Mouse (Mus musculus) E14TG2a.4 (cell line): Measurements from ENCODE around the gene Ror1.

Experiments used
- H3K27me3 ChIP-seq: 2 replicates; pipeline ENCODE4 v1.6.1; 2014; ENCODE audit warnings: low read length, control low read depth; ENCODE audit not compliant: insufficient read depth
- H3K36me3 ChIP-seq: 2 replicates; pipeline ENCODE4 v1.6.1; 2014; ENCODE audit warnings: low read length, control low read depth; ENCODE audit not compliant: insufficient read depth
- H3K4me1 ChIP-seq: replicated peaks from 2 replicates; pipeline ENCODE4 v1.6.1; 2014; ENCODE audit warnings: low read depth, low read length, control low read depth
- H3K4me3 ChIP-seq: replicated peaks from 2 replicates; pipeline ENCODE4 v1.5.1; 2014; ENCODE audit warnings: mild to moderate bottlenecking, low read length
- H3K9me3 ChIP-seq: 2 replicates; pipeline ENCODE4 v1.6.1; 2014; ENCODE audit warnings: low read length, control low read depth
- CTCF ChIP-seq: conservative IDR thresholded peaks from 2 replicates; pipeline ENCODE4 v1.5.1; 2014; ENCODE audit warnings: low read length
- NANOG ChIP-seq: IDR thresholded peaks from 2 replicates; pipeline ENCODE4 v1.6.1; 2014; ENCODE audit warnings: borderline replicate concordance, low read length, mixed read lengths
- POU5F1 ChIP-seq: IDR thresholded peaks from 2 replicates; pipeline ENCODE4 v1.6.1; 2014; ENCODE audit warnings: low read length, borderline replicate concordance

The Ror1 gene

DNA sequence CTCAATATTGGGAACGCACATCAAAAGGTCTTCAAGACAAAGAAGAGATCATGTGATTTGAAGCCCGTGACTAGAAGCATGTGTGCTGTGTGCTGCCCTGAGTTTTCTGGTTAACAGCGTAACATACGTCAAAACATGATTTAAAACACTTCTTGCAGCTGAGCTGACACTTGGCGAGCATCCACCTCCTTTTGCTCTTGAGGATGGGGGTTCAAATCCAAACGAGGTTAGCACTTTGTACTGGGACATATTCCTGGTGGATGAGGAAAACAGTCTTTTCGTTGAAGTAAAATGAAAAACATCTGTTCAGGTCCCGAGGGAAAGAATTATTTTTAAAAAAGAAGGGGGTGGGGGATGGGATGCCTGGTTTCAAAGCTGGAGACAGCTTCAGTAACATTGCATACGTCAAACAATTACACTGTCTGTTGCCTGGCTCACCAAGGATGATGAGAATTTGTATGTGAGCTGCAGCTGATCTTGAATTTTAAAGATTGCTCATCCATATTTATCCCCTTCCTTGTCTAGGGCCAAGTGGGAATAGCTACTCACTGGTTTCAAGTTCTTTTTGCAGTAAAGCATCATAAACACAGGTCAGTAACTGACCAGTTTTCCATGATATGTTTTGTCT, 367.0 kb downstream of the Ror1 start:
- no peaks in the 10 kb centered on the region for H3K27me3 ChIP-seq
- no peaks in the 10 kb centered on the region for H3K9me3 ChIP-seq
- no peak for TF ChIP-seq POU5F1
- TF ChIP-seq CTCF = no peak
- no peak for TF ChIP-seq NANOG
- H3K4me1 ChIP-seq = no peaks in the 10 kb centered on the region
- H3K4me3 ChIP-seq = no peak overlapping the region
- no peaks in the 10 kb centered on the region for H3K36me3 ChIP-seq

DNA sequence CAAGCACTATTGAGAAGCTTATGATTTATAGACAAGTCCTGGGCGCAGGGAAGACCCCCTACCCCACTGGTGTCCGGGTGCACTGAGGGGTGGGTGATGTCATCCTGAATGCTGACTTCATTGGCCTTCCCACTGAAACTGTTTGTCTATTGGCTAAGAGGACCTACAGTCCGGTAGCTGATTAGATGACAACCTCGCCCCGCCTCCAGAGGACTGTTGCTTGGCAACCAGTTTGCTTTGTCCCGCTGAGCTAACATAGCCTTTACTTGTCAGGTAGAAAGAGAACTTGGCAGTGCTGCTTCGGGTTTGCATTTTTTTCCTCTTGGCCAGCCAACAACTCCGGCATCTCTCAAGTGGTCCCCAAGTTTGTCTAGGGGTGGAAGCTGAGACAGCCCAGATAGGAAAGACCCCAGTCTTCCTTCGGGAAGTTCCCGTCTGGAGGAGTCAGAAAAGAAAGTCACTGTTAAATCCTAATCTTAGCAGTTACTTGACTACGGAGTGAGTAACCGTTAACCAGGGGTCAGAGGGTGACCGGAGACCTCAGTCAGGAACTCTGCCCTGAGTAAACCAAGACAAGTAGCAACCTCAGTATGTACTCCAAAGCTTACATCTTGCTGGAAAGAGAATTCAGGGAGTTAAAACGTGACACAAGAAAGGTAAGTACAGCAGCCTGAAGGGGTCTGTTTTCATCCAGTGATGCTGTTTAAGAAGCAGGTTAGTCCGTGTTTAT, 383.2 kb downstream of the Ror1 start, which contains the start of gene Ube2u:
Gene Ube2u, plus strand, starts transcription at position 258 of the 730 bp plus-strand sequence.
- Histone ChIP-seq H3K4me1 (no peaks in the 10 kb centered on the region), H3K27me3 (no peaks in the 10 kb centered on the region), H3K9me3 (no peaks in the 10 kb centered on the region), H3K36me3 (no peaks in the 10 kb centered on the region), H3K4me3 (no peak within 1 kb of the TSS)
- TF ChIP-seq NANOG = no peak
- TF ChIP-seq POU5F1 = no peak
- no peak for TF ChIP-seq CTCF

DNA sequence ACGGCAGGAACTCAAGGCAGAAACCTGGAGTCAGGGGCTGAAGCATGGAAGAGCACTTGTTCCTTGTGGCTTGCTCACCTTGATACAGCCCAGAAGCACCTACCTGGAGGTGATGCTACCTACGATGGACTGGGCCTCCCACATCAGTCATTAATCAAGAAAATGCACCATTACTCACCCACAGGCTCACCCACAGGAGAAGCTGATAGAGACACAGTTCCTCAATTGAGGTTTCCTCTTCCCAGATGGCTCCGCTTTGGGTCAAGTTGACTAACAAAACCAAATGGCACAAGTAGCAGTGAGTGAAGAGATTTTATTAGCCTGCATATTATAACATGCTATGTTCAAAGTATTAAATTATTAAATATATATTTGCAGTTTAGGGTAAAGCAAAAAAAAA, 392.9 kb downstream of the Ror1 start:
- Histone ChIP-seq H3K4me1 (no peaks in the 10 kb centered on the region), H3K4me3 (no peak overlapping the region), H3K36me3 (no peaks in the 10 kb centered on the region), H3K9me3 (no peaks in the 10 kb centered on the region), H3K27me3 (no peaks in the 10 kb centered on the region)
- TF ChIP-seq POU5F1 (no peak), NANOG (no peak), CTCF (no peak)
